Mouse (Mus musculus) liver, embryonic 15.5 days (tissue): Measurements from ENCODE around the gene Ctcf. TPM values are rescaled to one million over a fixed set of nuclear protein-coding genes. Genes with fewer than 3 reads are reported as not detected.
"Not testable (repeated sequence)": the region's sequence is repeated elsewhere in the genome, so short reads cannot be mapped to it uniquely, and the experiment has no call there.

ENCODE experiments used
- ATAC-seq: fragments of 200-750 bp; cut with Nextera tagmentation; 2 replicates; pipeline ENCODE4 v1.8.0; 2017; ENCODE audit warnings: moderate number of reproducible peaks, mild to moderate bottlenecking, moderate library complexity; ENCODE audit not compliant: insufficient read depth
- H3K27ac ChIP-seq: fragments of 300-500 bp; sonication (generic); replicated peaks from 2 replicates; pipeline ENCODE4 v1.5.1; 2015; ENCODE audit warnings: mild to moderate bottlenecking, inconsistent platforms
- H3K27me3 ChIP-seq: fragments of 300-500 bp; sonication (generic); 2 replicates; pipeline ENCODE4 v1.6.1; 2015; ENCODE audit warnings: mild to moderate bottlenecking, inconsistent platforms
- H3K36me3 ChIP-seq: fragments of 300-500 bp; sonication (generic); replicated peaks from 2 replicates; pipeline ENCODE4 v1.6.1; 2015; ENCODE audit warnings: moderate library complexity, mild to moderate bottlenecking, inconsistent platforms
- H3K4me1 ChIP-seq: fragments of 300-500 bp; sonication (generic); replicated peaks from 2 replicates; pipeline ENCODE4 v1.6.1; 2015; ENCODE audit warnings: inconsistent platforms
- H3K4me2 ChIP-seq: fragments of 300-500 bp; sonication (generic); 2 replicates; pipeline ENCODE4 v1.6.1; 2015; ENCODE audit warnings: moderate library complexity, mild to moderate bottlenecking, inconsistent platforms
- H3K4me3 ChIP-seq: fragments of 300-500 bp; sonication (generic); replicated peaks from 2 replicates; pipeline ENCODE4 v1.5.1; 2015; ENCODE audit warnings: mild to moderate bottlenecking, inconsistent platforms
- H3K9ac ChIP-seq: fragments of 300-500 bp; sonication (generic); 2 replicates; pipeline ENCODE4 v1.6.1; 2015; ENCODE audit warnings: moderate library complexity, mild to moderate bottlenecking, inconsistent platforms
- H3K9me3 ChIP-seq: fragments of 300-500 bp; sonication (generic); replicated peaks from 2 replicates; pipeline ENCODE4 v1.6.1; 2016; ENCODE audit warnings: inconsistent platforms
- WGBS: fragments of 180-500 bp; shearing (Covaris S2); methylation state at CpG from one replicate; pipeline ENCODE4 v1.1.7; 2015; ENCODE audit warnings: mixed read lengths; ENCODE audit not compliant: insufficient replicate concordance; 5-methylcytosine and 5-hydroxymethylcytosine counted together
- polyA plus RNA-seq: library from polyadenylated mRNA; unstranded; fragments of >200 nt; fragmentation: Nextera tagmentation; extraction: Ambion mirVana; gene quantifications from 2 replicates; pipeline ENCODE4 v1.2.1, GENCODE M21; 2015

Gene Ctcf
- polyA plus RNA-seq = 62.0 and 63.5 TPM in 2 replicates

DNA sequence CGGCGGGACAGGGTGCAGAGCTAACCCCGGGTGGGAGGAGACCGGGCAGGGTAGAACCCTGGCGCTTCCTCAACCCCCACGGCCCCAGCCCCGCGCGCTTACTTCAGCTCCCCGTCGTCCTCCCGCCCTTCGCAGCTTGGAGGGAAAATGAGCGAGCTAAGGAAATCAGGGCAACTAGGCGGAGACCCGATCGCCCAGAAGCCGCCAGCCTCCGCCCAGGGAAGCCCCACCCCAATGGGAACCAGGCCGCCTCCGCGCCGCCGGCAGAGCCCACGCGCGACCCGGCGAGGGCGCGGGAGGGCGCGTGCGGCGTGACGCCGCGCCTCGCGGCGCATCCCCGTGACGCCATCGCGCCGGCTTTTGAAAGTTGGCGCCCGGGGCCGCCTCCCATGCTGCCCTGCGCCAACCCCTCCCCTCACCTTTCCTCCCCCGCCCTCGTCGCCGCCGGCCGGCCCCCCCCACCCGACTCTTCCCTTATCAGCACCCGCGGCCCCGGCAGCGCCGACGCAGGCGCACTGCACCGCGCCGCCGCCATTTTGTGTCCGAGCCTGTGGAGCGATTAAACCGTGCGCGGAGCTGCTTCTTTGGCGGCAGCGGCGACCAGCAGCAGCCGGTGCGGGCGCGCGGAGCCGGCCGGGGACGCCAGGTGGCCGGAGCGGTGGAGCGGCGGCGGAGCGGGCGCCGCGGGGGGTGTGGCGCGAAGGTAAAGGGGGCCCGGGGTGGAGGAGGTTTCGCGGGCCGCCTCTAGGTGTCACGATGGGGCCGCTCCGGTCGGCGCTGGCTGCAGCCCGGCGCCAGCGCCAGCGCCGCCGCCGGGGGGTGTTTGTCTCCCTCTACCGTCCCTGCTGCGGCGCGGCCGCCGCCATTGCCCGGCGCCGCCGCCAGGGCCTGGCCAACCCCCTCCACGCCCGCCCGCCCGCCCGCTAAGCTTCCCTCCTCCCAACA lies at the start of gene Ctcf:
Gene Ctcf, plus strand, starts transcription at position 551 of the 945 bp plus-strand sequence.
- peak within 1 kb of the TSS; percentile 100 for H3K27ac ChIP-seq
- peak; percentile 92 for ATAC-seq
- H3K4me3 ChIP-seq = peak within 1 kb of the TSS; percentile 97
- peak within 1 kb of the TSS; percentile 99 for H3K9ac ChIP-seq
- peaks cover 9% of the 10 kb centered on the region; the same call in 1 of the 2 replicates for H3K36me3 ChIP-seq
- no peaks in the 10 kb centered on the region for H3K9me3 ChIP-seq
- peak within 1 kb of the TSS; percentile 99 for H3K4me2 ChIP-seq
- WGBS = under 1% methylated on average over 118 of the region's 126 CpGs
- peaks cover 42% of the 10 kb centered on the region for H3K4me1 ChIP-seq
- no peaks in the 10 kb centered on the region for H3K27me3 ChIP-seq

DNA sequence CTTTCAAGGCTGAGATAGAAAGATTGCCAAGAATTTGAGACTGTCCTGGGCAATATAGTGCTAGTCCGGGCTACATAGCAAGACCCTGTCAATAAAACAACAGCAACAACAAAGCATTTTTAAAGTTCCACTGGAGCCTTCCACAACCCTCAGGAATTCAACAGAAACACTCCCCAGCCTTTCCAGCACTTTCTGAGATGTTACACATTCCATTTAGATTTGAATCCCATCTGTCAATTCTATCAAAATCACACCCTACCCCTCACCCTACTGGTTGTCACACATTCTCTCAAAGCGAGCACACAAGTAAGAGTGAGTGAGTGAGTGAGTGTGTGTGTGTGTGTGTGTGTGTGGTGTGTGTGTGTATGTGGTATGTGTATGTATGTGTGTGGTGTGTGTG lies 43.9 kb upstream of the Ctcf start:
- no peak overlapping the region for H3K27ac ChIP-seq
- 70% methylated on average over 2 of the region's 2 CpGs for WGBS
- H3K9me3 ChIP-seq = no peaks in the 10 kb centered on the region
- no peak overlapping the region for H3K4me2 ChIP-seq
- peaks cover 17% of the 10 kb centered on the region for H3K27me3 ChIP-seq
- H3K36me3 ChIP-seq = no peaks in the 10 kb centered on the region
- H3K4me3 ChIP-seq = no peak overlapping the region
- H3K4me1 ChIP-seq = peaks cover 20% of the 10 kb centered on the region
- ATAC-seq = no peak
- no peak overlapping the region for H3K9ac ChIP-seq

DNA sequence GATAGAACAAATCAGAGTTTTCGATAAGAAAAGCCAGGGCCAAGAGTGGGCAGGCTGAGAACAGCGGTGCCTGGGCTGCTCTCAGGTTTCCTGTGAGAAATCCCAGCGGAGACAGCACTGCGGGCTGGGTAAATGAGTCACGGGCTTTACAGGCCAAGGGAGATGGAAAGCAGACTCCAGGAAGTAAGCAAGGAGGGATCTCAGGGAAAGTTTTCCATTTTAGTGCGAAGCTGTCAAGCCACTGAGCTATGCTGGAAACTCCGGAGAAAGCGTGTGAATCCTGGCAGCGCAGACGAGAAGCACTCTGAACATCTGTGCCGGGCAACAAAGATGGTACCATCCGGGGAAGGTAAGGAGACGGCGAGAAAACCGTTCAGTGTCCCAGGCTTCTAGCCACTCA lies 42.5 kb upstream of the Ctcf start:
- no peak overlapping the region for H3K27ac ChIP-seq
- no peaks in the 10 kb centered on the region for H3K36me3 ChIP-seq
- no peak overlapping the region for H3K4me3 ChIP-seq
- no peak overlapping the region for H3K4me2 ChIP-seq
- H3K9ac ChIP-seq = no peak overlapping the region
- no peak for ATAC-seq
- H3K4me1 ChIP-seq = peaks cover 20% of the 10 kb centered on the region
- WGBS = 32% methylated on average over 15 of the region's 15 CpGs
- peaks cover 17% of the 10 kb centered on the region for H3K27me3 ChIP-seq
- H3K9me3 ChIP-seq = no peaks in the 10 kb centered on the region

DNA sequence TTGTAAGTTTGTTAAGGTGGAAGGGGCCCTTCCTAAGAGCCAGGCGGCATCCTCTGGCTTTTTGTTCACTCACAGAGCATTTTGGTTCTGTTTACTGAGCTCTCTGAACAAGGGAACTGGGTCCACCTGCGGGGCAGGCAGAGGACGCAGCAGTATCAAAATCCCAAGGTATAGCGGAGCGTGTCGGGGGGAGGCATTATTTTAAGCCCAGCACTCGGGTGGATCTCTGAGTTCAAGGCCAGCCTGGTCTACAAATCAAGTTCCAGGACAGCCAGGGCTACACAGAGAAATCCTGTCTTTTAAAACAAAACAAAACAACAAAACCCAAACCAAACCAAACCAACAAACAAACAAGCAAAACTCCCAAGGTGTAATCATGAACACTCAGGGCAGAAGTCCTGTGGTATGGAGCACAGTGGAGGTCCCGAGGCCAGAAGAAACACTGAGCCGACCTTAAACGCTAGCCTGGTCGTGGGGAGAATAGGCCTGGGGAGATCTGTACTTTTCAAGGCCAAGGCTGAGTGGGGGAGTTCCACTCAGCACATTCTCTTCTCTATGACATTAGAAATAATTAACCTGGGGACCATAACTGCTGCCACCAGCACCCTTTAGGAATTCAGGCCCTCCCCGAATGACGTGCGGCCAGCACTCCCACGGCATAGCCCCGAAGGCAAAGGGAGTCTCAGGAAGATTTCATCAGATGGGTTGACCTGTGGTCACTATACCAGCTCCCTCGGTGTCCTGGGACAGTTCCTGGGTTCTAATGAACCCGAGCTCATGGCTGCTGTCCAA lies 41.7 kb upstream of the Ctcf start:
- Histone ChIP-seq H3K4me3 (no peak overlapping the region), H3K9ac (no peak overlapping the region), H3K27me3 (peaks cover 17% of the 10 kb centered on the region), H3K9me3 (no peaks in the 10 kb centered on the region), H3K36me3 (no peaks in the 10 kb centered on the region), H3K4me2 (no peak overlapping the region), H3K27ac (no peak overlapping the region), H3K4me1 (peaks cover 20% of the 10 kb centered on the region)
- WGBS = 63% methylated on average over 18 of the region's 18 CpGs
- ATAC-seq = no peak

DNA sequence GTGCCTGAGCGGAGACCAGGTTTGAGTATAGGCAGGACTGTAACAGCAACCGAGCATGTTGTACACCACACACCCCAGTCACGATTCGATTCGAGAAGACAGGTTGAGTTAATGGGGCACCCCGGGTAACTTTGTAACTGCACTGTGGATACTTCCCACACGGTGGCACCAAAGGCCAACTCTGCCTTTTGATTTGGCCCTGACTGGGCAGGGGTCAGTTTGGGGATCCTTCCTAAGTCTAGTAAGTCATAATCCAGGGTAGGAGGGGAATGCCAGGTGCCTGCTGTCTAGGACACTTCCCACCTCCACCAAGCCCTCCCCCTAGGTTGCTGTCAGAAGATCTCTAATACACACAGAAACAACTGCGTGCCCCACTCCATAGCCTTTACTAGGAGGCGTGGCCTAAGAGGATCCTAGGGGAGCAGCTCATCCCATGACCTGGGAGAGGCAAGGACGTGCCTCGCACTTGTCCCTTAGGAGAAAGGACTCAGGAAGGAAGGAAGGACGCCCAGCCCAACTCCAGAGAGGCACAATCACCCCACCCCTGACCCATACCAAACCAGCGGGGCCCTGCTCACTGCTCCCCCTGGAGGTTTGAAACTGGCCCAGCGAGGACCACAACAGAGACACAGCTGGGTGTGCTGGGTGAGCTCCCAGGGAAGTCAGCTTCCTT lies 39.9 kb upstream of the Ctcf start:
- H3K9ac ChIP-seq = no peak overlapping the region
- peaks cover 20% of the 10 kb centered on the region for H3K4me1 ChIP-seq
- ATAC-seq = peak; percentile 75
- 3% methylated on average over 14 of the region's 14 CpGs for WGBS
- H3K36me3 ChIP-seq = no peaks in the 10 kb centered on the region
- peak overlapping the region; percentile 40 for H3K4me3 ChIP-seq
- H3K9me3 ChIP-seq = no peaks in the 10 kb centered on the region
- H3K27ac ChIP-seq = no peak overlapping the region
- peaks cover 17% of the 10 kb centered on the region for H3K27me3 ChIP-seq
- H3K4me2 ChIP-seq = peak overlapping the region; percentile 68

GRCm38 (mm10) chr8:105598777-105599176 lies 37.6 kb upstream of the Ctcf start:
- WGBS = 45% methylated on average over 6 of the region's 6 CpGs
- ATAC-seq = no peak

DNA sequence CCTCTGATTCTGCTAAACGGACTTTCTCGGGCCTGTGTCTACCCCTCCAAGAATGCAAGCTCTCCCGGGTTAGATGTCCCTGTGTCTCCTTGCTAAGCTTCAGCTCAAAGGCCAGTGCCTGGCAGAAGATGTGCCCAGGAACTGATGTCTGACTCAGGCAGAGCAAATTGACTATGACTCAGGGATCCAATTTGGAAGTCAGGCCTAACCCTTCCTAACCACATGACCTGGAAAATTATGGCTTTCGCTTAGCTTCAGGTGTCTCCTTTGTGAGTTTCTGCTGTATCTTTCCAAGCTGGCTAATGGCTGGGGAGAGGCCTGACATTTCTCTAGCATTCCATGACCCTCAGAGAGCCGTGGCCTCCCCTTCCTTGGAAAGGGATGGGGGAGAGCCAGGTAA lies 35.1 kb upstream of the Ctcf start:
- no peak for ATAC-seq
- WGBS = 76% methylated on average over 5 of the region's 5 CpGs

More at GRCm38 (mm10) chr8:105598777-105599176, 37.6 kb upstream of the Ctcf start:
- Histone ChIP-seq H3K4me3 (no peak overlapping the region), H3K9me3 (no peaks in the 10 kb centered on the region), H3K4me1 (peaks cover 18% of the 10 kb centered on the region), H3K4me2 (no peak overlapping the region), H3K36me3 (no peaks in the 10 kb centered on the region), H3K27ac (no peak overlapping the region), H3K9ac (no peak overlapping the region), H3K27me3 (peaks cover 14% of the 10 kb centered on the region)

GRCm38 (mm10) chr8:105602540-105602939 lies 33.8 kb upstream of the Ctcf start:
- 66% methylated on average over 2 of the region's 3 CpGs for whole genome bisulfite sequencing
- H3K4me2 ChIP-seq, H3K27ac ChIP-seq, H3K9ac ChIP-seq, ATAC-seq, H3K4me3 ChIP-seq, H3K36me3 ChIP-seq, H3K9me3 ChIP-seq: not testable (repeated sequence)
- peaks cover 36% of the 10 kb centered on the region for H3K4me1 ChIP-seq
- peaks cover 11% of the 10 kb centered on the region; the same call in 1 of the 2 replicates for H3K27me3 ChIP-seq

More for the DNA sequence above, 35.1 kb upstream of the Ctcf start:
- Histone ChIP-seq H3K4me3 (no peak overlapping the region), H3K27ac (no peak overlapping the region), H3K4me1 (peaks cover 33% of the 10 kb centered on the region), H3K9me3 (no peaks in the 10 kb centered on the region), H3K4me2 (no peak overlapping the region), H3K27me3 (peaks cover 11% of the 10 kb centered on the region; the same call in 1 of the 2 replicates), H3K36me3 (no peaks in the 10 kb centered on the region), H3K9ac (no peak overlapping the region)

GRCm38 (mm10) chr8:105604804-105605381 lies 31.5 kb upstream of the Ctcf start, which contains the start of gene Ripor1:
Ripor1 (plus strand) TSS chr8:105605255.
- no peaks in the 10 kb centered on the region for H3K36me3 ChIP-seq
- peak within 1 kb of the TSS; percentile 99 for H3K4me2 ChIP-seq
- peaks cover 59% of the 10 kb centered on the region for H3K4me1 ChIP-seq
- peak; percentile 78 for ATAC-seq
- H3K9me3 ChIP-seq = no peaks in the 10 kb centered on the region
- under 1% methylated on average over 36 of the region's 42 CpGs for WGBS
- peaks cover 11% of the 10 kb centered on the region; the same call in 1 of the 2 replicates for H3K27me3 ChIP-seq
- H3K9ac ChIP-seq = peak within 1 kb of the TSS; percentile 81
- H3K4me3 ChIP-seq = peak within 1 kb of the TSS; percentile 73
- H3K27ac ChIP-seq = peak within 1 kb of the TSS; percentile 81

GRCm38 (mm10) chr8:105605491-105606188 lies 30.7 kb upstream of the Ctcf start:
- H3K27ac ChIP-seq = peak overlapping the region; percentile 81
- H3K4me3 ChIP-seq = peak overlapping the region; percentile 73
- peak; percentile 54 for ATAC-seq
- peak overlapping the region; percentile 99 for H3K4me2 ChIP-seq
- peaks cover 11% of the 10 kb centered on the region; the same call in 1 of the 2 replicates for H3K27me3 ChIP-seq
- no peaks in the 10 kb centered on the region for H3K36me3 ChIP-seq
- H3K4me1 ChIP-seq = peaks cover 66% of the 10 kb centered on the region
- WGBS = under 1% methylated on average over 39 of the region's 39 CpGs
- H3K9me3 ChIP-seq = no peaks in the 10 kb centered on the region
- H3K9ac ChIP-seq = peak overlapping the region; percentile 81
